ENCODE assay signal across 18 mouse cellular contexts in the genomic region with DNA sequence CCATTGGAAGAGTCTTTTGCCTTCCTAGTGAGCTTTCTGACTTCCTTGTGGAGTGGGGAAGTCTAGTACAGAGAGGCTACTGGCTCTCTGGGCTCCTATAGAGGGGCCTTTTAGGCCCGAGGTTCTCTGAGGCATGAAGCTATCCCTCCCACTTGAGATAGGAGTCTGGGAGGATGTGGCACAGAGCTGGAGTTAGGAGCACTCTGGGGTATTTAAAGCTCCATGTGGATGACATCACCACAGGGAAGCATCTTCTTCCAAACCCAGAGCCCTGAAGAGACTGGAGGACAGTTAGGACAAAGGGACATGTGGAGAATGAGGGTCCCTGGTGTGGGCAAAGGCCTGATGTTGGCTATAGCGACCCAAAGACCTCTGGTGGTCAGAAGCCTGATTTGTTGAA.
DNase-seq lines count a peak whose midpoint lies in the region; ATAC-seq and TF ChIP-seq lines count a peak whose summit lies in the region.
"Had no signal": no experiment of that assay in that cellular context is flagged by ENCODE, and none has a peak within 500 bp of the region (broad histone marks: within the 10 kb centered on the region; RNA-seq: fewer than 3 reads in every experiment).

No protein-coding gene starts in this region.

- no peaks in the 10 kb centered on the region for H3K27me3 ChIP-seq in embryonic facial prominence, embryonic 13.5 days
- no peaks in the 10 kb centered on the region for H3K27me3 ChIP-seq in embryonic facial prominence, embryonic 10.5 days (replicated peaks; ENCODE audit: low read depth, poor library complexity, severe bottlenecking)
- H3K27me3 ChIP-seq in heart, embryonic 14.5 days (ENCODE audit: control insufficient read depth, insufficient read depth, low read length) = no peaks in the 10 kb centered on the region
- H3K27me3 ChIP-seq in lung, postnatal 0 days (replicated peaks; ENCODE audit: insufficient read depth, low read length) = no peaks in the 10 kb centered on the region
- H3K27me3 ChIP-seq: forebrain, embryonic 15.5 days had no signal

- H3K9ac ChIP-seq in embryonic facial prominence, embryonic 13.5 days = no peak overlapping the region
- H3K9ac ChIP-seq in heart, embryonic 14.5 days (ENCODE audit: low read length) = peak overlapping the region; percentile 70
- no peak overlapping the region for H3K9ac ChIP-seq in lung, postnatal 0 days (replicated peaks; ENCODE audit: low read depth)
- H3K9ac ChIP-seq: forebrain, embryonic 15.5 days; midbrain, embryonic 12.5 days had no signal

- H3K4me2 ChIP-seq in embryonic facial prominence, embryonic 13.5 days = no peak overlapping the region
- H3K4me2 ChIP-seq in heart, embryonic 14.5 days (ENCODE audit: low read length) = peak overlapping the region; percentile 68
- 0 out of 2 replicates have a peak overlapping the region, but pooled peaks have one; percentile 50 for H3K4me2 ChIP-seq in lung, postnatal 0 days (replicated peaks; ENCODE audit: low read depth, low read length)
- H3K4me2 ChIP-seq: forebrain, embryonic 15.5 days; liver, embryonic 11.5 days; midbrain, embryonic 12.5 days had no signal

- 60% methylated on average over 2 of the region's 2 CpGs for WGBS in embryonic facial prominence, embryonic 13.5 days
- WGBS in embryonic facial prominence, embryonic 10.5 days = 66% methylated on average over 2 of the region's 2 CpGs
- WGBS in heart, embryonic 14.5 days = 20% methylated on average over 2 of the region's 2 CpGs
- WGBS in lung, postnatal 0 days = 45% methylated on average over 2 of the region's 2 CpGs

- no peak for ATAC-seq in embryonic facial prominence, embryonic 13.5 days (ENCODE audit: insufficient number of reproducible peaks, insufficient read depth, low FRiP score, low TSS enrichment, low read depth)
- no peak for ATAC-seq in heart, embryonic 14.5 days (ENCODE audit: insufficient number of reproducible peaks, insufficient read depth, low FRiP score, low read depth)
- no peak for ATAC-seq in lung, postnatal 0 days
- ATAC-seq: forebrain, embryonic 15.5 days had no signal

- no peak for DNase-seq in embryonic facial prominence, embryonic 10.5 days (ENCODE audit: low spot score)
- DNase-seq in heart, postnatal 4 days = no peak
- DNase-seq in lung, postnatal 0 days (ENCODE audit: low spot score) = no peak
- DNase-seq in lung, postnatal 10 days = no peak
- no peak for DNase-seq in yolk sac, embryonic 10.5 days (ENCODE audit: low spot score)
- DNase-seq in testis, postnatal 14 days (ENCODE audit: low spot score) = no peak
- DNase-seq: cerebellum, postnatal 14 days; gastrocnemius, postnatal 10 days; heart, postnatal 14 days; kidney, postnatal 4 days; lung, adult 2 months had no signal

- peaks cover 4% of the 10 kb centered on the region; the same call in 1 of the 2 replicates for H3K36me3 ChIP-seq in embryonic facial prominence, embryonic 13.5 days
- H3K36me3 ChIP-seq in embryonic facial prominence, embryonic 10.5 days (replicated peaks) = peaks cover 3% of the 10 kb centered on the region; the same call in 1 of the 2 replicates
- H3K36me3 ChIP-seq in heart, embryonic 14.5 days (ENCODE audit: control insufficient read depth, insufficient read depth, low read length) = no peaks in the 10 kb centered on the region
- H3K36me3 ChIP-seq in lung, postnatal 0 days (ENCODE audit: insufficient read depth, low read length) = no peaks in the 10 kb centered on the region
- H3K36me3 ChIP-seq: forebrain, embryonic 15.5 days; midbrain, embryonic 12.5 days had no signal

- peak overlapping the region; percentile 69; the same call in 1 of the 2 replicates for H3K27ac ChIP-seq in embryonic facial prominence, embryonic 13.5 days
- no peak overlapping the region; the same call in 1 of the 2 replicates for H3K27ac ChIP-seq in embryonic facial prominence, embryonic 10.5 days (replicated peaks)
- H3K27ac ChIP-seq in heart, embryonic 14.5 days (replicated peaks in 1 of 2; ENCODE audit: control insufficient read depth in 1 of 2, insufficient read depth in 1 of 2, low read depth in 2 of 2, low read length in 2 of 2) = peak overlapping the region; percentile 18 to 73
- peak overlapping the region; percentile 78 for H3K27ac ChIP-seq in lung, postnatal 0 days (ENCODE audit: low read length)
- H3K27ac ChIP-seq: forebrain, embryonic 15.5 days; macrophage; midbrain, embryonic 12.5 days had no signal

- no peak for TF ChIP-seq EP300 in lung, postnatal 0 days (IDR thresholded peaks at IDR 0.05)

- no peak for TF ChIP-seq CTCF in lung, postnatal 0 days (IDR thresholded peaks at IDR 0.05)

- H3K4me3 ChIP-seq in embryonic facial prominence, embryonic 13.5 days = no peak overlapping the region
- H3K4me3 ChIP-seq in embryonic facial prominence, embryonic 10.5 days = no peak overlapping the region
- no peak overlapping the region for H3K4me3 ChIP-seq in heart, embryonic 14.5 days (ENCODE audit: control insufficient read depth in 1 of 2, insufficient read depth in 1 of 2, low read depth in 1 of 2, low read length in 2 of 2)
- H3K4me3 ChIP-seq in lung, postnatal 0 days (ENCODE audit: low read depth, low read length) = no peak overlapping the region
- H3K4me3 ChIP-seq: erythroblast, embryonic 14.5 days; forebrain, embryonic 15.5 days; midbrain, embryonic 12.5 days had no signal

- no peaks in the 10 kb centered on the region for H3K9me3 ChIP-seq in embryonic facial prominence, embryonic 13.5 days
- no peaks in the 10 kb centered on the region for H3K9me3 ChIP-seq in embryonic facial prominence, embryonic 10.5 days
- no peaks in the 10 kb centered on the region for H3K9me3 ChIP-seq in heart, embryonic 14.5 days (ENCODE audit: control insufficient read depth, low read length)
- H3K9me3 ChIP-seq in lung, postnatal 0 days (ENCODE audit: low read length) = no peaks in the 10 kb centered on the region
- H3K9me3 ChIP-seq: forebrain, embryonic 15.5 days; midbrain, embryonic 12.5 days had no signal

- peaks cover 99% of the 10 kb centered on the region for H3K4me1 ChIP-seq in embryonic facial prominence, embryonic 13.5 days
- peaks cover 99% of the 10 kb centered on the region for H3K4me1 ChIP-seq in embryonic facial prominence, embryonic 10.5 days
- peaks cover 86 to 100% of the 10 kb centered on the region in 2 experiments for H3K4me1 ChIP-seq in heart, embryonic 14.5 days (ENCODE audit: control insufficient read depth in 2 of 2, insufficient read depth in 2 of 2, low read length in 2 of 2)
- H3K4me1 ChIP-seq in lung, postnatal 0 days (ENCODE audit: insufficient read depth, low read depth, low read length) = peaks cover 78% of the 10 kb centered on the region
